Mouse (Mus musculus): Measurements from ENCODE around the gene Mfrp. TPM values are rescaled to one million over a fixed set of nuclear protein-coding genes. Genes with fewer than 3 reads are reported as not detected.

Gene Mfrp
- total and polyA plus RNA-seq, 2 experiments from 2014 or later = 0.05 to 2.8 TPM

DNA sequence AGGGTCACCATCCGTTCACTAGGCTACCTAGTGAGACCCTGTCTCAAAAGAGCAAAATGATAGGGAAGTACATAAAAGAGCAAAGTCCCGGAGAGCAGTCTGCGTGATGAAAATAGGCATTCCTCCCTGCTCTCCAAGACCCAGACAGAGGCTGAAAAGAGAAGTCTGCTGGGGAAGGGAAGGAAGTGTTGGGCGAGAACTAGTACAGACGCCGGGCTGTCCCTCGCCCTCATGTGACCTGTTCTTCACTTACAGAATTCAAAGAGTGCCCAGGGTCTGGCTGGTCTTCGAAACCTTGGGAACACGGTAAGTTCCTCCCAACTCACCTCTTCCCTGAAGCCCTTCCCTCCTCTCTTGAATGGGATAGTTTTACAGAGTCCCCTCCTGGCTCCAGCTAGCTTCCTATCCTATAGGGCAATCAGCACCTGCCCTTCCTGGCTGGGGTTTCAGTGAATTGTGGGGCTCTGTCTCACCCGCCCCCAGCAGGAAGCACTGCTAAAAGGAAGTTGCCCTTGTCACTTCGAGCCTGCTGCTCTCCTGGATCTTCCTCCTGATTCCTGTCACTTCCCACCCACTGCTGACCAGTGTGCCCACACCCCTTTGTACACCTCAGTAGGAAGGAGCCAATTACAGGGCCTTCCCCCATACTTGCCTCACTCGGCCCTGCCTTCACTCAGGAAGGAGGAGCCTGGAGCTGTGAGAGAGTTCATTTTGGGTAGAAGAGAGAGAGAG, 12.5 kb upstream of the Mfrp start:
- Histone ChIP-seq H3K4me1 (ENCODE audit: insufficient read depth, low read length) (peaks cover 13% of the 10 kb centered on the region; the same call in 1 of the 2 replicates), H3K4me2 (ENCODE audit: low read depth, low read length, poor library complexity, severe bottlenecking) (no peak overlapping the region), H3K4me3 (ENCODE audit: low read depth, low read length) (no peak overlapping the region), H3K36me3 (ENCODE audit: insufficient read depth, low read length) (no peaks in the 10 kb centered on the region), H3K27ac (ENCODE audit: low read depth, low read length) (no peak overlapping the region), H3K9me3 (ENCODE audit: low read length) (no peaks in the 10 kb centered on the region), H3K9ac (replicated peaks; ENCODE audit: low read length, poor library complexity, severe bottlenecking) (no peak overlapping the region), H3K27me3 (ENCODE audit: insufficient read depth, low read length) (peaks cover 11% of the 10 kb centered on the region)
- DNase-seq (ENCODE audit: low spot score) (no peak), ATAC-seq (ENCODE audit: low FRiP score) (no peak)
- WGBS = 75% methylated on average over 12 of the region's 12 CpGs
- TF ChIP-seq CTCF (IDR thresholded peaks at IDR 0.05) = no peak

GRCm38 (mm10) chr9:44093612-44094503, 7.7 kb upstream of the Mfrp start:
- Histone ChIP-seq H3K27ac (ENCODE audit: low read depth, low read length) (no peak overlapping the region), H3K4me1 (ENCODE audit: insufficient read depth, low read length) (peaks cover 6% of the 10 kb centered on the region; the same call in 1 of the 2 replicates), H3K4me2 (ENCODE audit: low read depth, low read length, poor library complexity, severe bottlenecking) (peak overlapping the region; percentile 49), H3K27me3 (ENCODE audit: insufficient read depth, low read length) (no peaks in the 10 kb centered on the region; the same call in 1 of the 2 replicates), H3K36me3 (ENCODE audit: insufficient read depth, low read length) (no peaks in the 10 kb centered on the region), H3K9me3 (ENCODE audit: low read length) (no peaks in the 10 kb centered on the region), H3K4me3 (ENCODE audit: low read depth, low read length) (peak overlapping the region; percentile 18; the same call in 1 of the 2 replicates), H3K9ac (replicated peaks; ENCODE audit: low read length, poor library complexity, severe bottlenecking) (no peak overlapping the region)
- ATAC-seq (ENCODE audit: low FRiP score) (peak; percentile 53; the same call in 1 of the 2 replicates), DNase-seq (ENCODE audit: low spot score) (peak; percentile 81)
- WGBS = 28% methylated on average over 24 of the region's 24 CpGs
- peak; percentile 89 for TF ChIP-seq CTCF (IDR thresholded peaks at IDR 0.05)

DNA sequence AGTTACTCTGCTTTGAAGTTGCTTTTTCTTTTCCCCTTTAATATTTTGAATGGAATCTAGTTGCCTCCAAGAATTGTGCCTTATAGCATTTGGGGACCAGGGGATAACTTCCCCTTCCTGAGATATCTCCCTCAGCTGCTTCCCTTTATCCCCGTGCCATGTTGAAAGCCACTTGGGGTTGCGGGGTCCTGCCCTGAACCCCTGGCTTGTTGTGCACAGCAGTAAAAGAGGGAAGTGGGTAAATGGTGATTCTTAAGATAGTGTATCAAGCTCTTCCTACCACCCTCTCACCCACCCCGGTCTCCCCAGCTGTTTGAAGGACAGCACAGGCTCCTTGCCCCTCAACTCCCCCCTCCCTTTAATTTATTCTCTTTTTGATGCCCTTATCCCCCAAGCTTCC, 6.8 kb upstream of the Mfrp start:
- Histone ChIP-seq H3K4me3 (ENCODE audit: low read depth, low read length) (no peak overlapping the region), H3K9me3 (ENCODE audit: low read length) (no peaks in the 10 kb centered on the region), H3K9ac (replicated peaks; ENCODE audit: low read length, poor library complexity, severe bottlenecking) (no peak overlapping the region), H3K27me3 (ENCODE audit: insufficient read depth, low read length) (no peaks in the 10 kb centered on the region), H3K4me2 (ENCODE audit: low read depth, low read length, poor library complexity, severe bottlenecking) (no peak overlapping the region), H3K4me1 (ENCODE audit: insufficient read depth, low read length) (peaks cover 6% of the 10 kb centered on the region; the same call in 1 of the 2 replicates), H3K36me3 (ENCODE audit: insufficient read depth, low read length) (no peaks in the 10 kb centered on the region), H3K27ac (ENCODE audit: low read depth, low read length) (no peak overlapping the region)
- 85% methylated on average over 3 of the region's 3 CpGs for WGBS
- no peak for TF ChIP-seq CTCF (IDR thresholded peaks at IDR 0.05)
- ATAC-seq (ENCODE audit: low FRiP score) (no peak), DNase-seq (ENCODE audit: low spot score) (no peak)

- ATAC-seq (ENCODE audit: low FRiP score) (no peak), DNase-seq (ENCODE audit: low spot score) (no peak)
- no peak overlapping the region for H3K4me2 ChIP-seq (ENCODE audit: low read depth, low read length, poor library complexity, severe bottlenecking)
- WGBS = 85% methylated on average over 9 of the region's 9 CpGs
- H3K4me1 ChIP-seq (ENCODE audit: insufficient read depth, low read length) = peaks cover 6% of the 10 kb centered on the region; the same call in 1 of the 2 replicates
- H3K27me3 ChIP-seq (ENCODE audit: insufficient read depth, low read length) = no peaks in the 10 kb centered on the region
- H3K9ac ChIP-seq (replicated peaks; ENCODE audit: low read length, poor library complexity, severe bottlenecking) = no peak overlapping the region
- H3K4me3 ChIP-seq (ENCODE audit: low read depth, low read length) = no peak overlapping the region
- no peak overlapping the region for H3K27ac ChIP-seq (ENCODE audit: low read depth, low read length)
- no peak for TF ChIP-seq CTCF (IDR thresholded peaks at IDR 0.05)
- no peaks in the 10 kb centered on the region for H3K9me3 ChIP-seq (ENCODE audit: low read length)
- H3K36me3 ChIP-seq (ENCODE audit: insufficient read depth, low read length) = no peaks in the 10 kb centered on the region
Observed at GRCm38 (mm10) chr9:44095781-44096180, 5.7 kb upstream of the Mfrp start.

DNA sequence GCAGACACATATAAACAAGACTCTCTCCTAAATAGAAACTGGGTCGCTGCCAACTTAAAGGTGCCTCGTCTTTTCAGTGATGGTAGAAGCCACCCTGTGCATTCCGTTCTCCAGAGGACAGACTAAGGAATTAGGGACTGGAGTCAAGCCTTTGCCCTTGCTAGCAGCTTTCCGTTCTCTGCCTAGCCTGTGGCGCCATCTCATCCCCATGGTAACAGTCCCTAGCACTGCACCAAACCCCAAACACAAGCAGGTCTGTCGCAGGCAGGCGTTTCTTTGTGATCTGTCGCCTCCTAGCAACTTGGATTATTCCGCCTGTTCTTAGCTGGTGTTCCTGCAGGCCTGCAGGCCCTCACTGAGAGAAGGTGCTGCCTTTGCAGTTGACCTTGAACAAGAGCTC, 5.0 kb upstream of the Mfrp start:
- Histone ChIP-seq H3K4me1 (ENCODE audit: insufficient read depth, low read length) (peaks cover 6% of the 10 kb centered on the region; the same call in 1 of the 2 replicates), H3K9ac (replicated peaks; ENCODE audit: low read length, poor library complexity, severe bottlenecking) (no peak overlapping the region), H3K4me2 (ENCODE audit: low read depth, low read length, poor library complexity, severe bottlenecking) (no peak overlapping the region), H3K36me3 (ENCODE audit: insufficient read depth, low read length) (no peaks in the 10 kb centered on the region), H3K27me3 (ENCODE audit: insufficient read depth, low read length) (no peaks in the 10 kb centered on the region), H3K4me3 (ENCODE audit: low read depth, low read length) (no peak overlapping the region), H3K27ac (ENCODE audit: low read depth, low read length) (peak overlapping the region; percentile 59), H3K9me3 (ENCODE audit: low read length) (no peaks in the 10 kb centered on the region)
- ATAC-seq (ENCODE audit: low FRiP score) (peak; percentile 67; the same call in 1 of the 2 replicates), DNase-seq (ENCODE audit: low spot score) (peak; percentile 72)
- TF ChIP-seq CTCF (IDR thresholded peaks at IDR 0.05) = 0 out of 2 replicates have a peak, but pooled peaks have one; percentile 8
- 12% methylated on average over 9 of the region's 9 CpGs for WGBS

Measured in midbrain, postnatal 0 days (tissue).